Mouse (Mus musculus) forebrain, embryonic 16.5 days (tissue): ENCODE data around the gene Mob2. TPM values are rescaled to one million over a fixed set of nuclear protein-coding genes. Genes with fewer than 3 reads are reported as not detected.

Source experiments
- ATAC-seq: fragments of 200-750 bp; cut with Nextera tagmentation; 2 replicates; pipeline ENCODE4 v1.8.0; 2017; ENCODE audit warnings: mild to moderate bottlenecking, moderate library complexity
- H3K27ac ChIP-seq: fragments of 300-500 bp; sonication (generic); 2 replicates; pipeline ENCODE4 v1.5.1; 2014; ENCODE audit warnings: low read length, control low read depth
- H3K27me3 ChIP-seq: fragments of 300-500 bp; sonication (generic); replicated peaks from 2 replicates; pipeline ENCODE4 v1.6.1; 2014; ENCODE audit warnings: low read length; ENCODE audit not compliant: control insufficient read depth, insufficient read depth
- H3K36me3 ChIP-seq: fragments of 300-500 bp; sonication (generic); 2 replicates; pipeline ENCODE4 v1.6.1; 2014; ENCODE audit not compliant: control insufficient read depth, insufficient read depth
- H3K4me1 ChIP-seq: fragments of 300-500 bp; sonication (generic); replicated peaks from 2 replicates; pipeline ENCODE4 v1.6.1; 2014; ENCODE audit warnings: low read length; ENCODE audit not compliant: control insufficient read depth, insufficient read depth
- H3K4me2 ChIP-seq: fragments of 300-500 bp; sonication (generic); 2 replicates; pipeline ENCODE4 v1.6.1; 2014; ENCODE audit warnings: mild to moderate bottlenecking, low read length, control low read depth
- H3K4me3 ChIP-seq: fragments of 300-500 bp; sonication (generic); replicated peaks from 2 replicates; pipeline ENCODE4 v1.5.1; 2014; ENCODE audit warnings: mild to moderate bottlenecking, low read length, control low read depth
- H3K9ac ChIP-seq: fragments of 300-500 bp; sonication (generic); replicated peaks from 2 replicates; pipeline ENCODE4 v1.6.1; 2014; ENCODE audit warnings: low read depth, low read length, control low read depth
- H3K9me3 ChIP-seq: fragments of 300-500 bp; sonication (generic); 2 replicates; pipeline ENCODE4 v1.6.1; 2016; ENCODE audit warnings: low read length; ENCODE audit not compliant: control insufficient read depth
- WGBS: fragments of 180-500 bp; shearing (Covaris S2); extraction: QIAGEN DNeasy Blood & Tissue Kit; methylation state at CpG from one replicate; pipeline ENCODE4 v1.1.7; 2014; 5-methylcytosine and 5-hydroxymethylcytosine counted together
- polyA plus RNA-seq: library from polyadenylated mRNA; unstranded; fragments of >200 nt; fragmentation: Nextera tagmentation; extraction: Ambion mirVana; gene quantifications from 2 replicates; pipeline ENCODE4 v1.2.1, GENCODE M21; 2015

The Mob2 gene
- polyA plus RNA-seq, 1 experiment from 2014 or later = 53.2 TPM

DNA sequence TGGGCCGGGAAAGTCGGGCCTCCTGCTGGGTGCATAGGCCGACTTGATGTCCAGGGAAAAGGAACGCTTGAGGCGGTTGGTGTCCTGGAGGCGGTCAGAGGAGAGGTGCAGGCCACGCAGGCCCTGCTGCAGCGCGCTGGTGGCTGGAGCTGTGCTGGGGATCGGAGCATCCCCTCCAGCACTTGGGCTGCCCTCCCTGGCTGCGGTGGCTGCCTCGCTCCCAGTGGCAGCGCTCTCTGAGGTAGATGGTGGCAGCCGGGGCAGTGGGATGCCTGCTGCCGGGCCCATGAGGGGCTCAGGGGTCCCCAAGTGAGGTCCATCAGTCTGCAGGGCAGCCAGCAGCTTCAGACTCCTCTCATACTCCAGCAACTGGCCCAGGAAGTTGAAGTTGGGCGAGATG lies 21.7 kb upstream of the Mob2 start:
- Histone ChIP-seq H3K4me3 (no peak overlapping the region), H3K27me3 (no peaks in the 10 kb centered on the region), H3K36me3 (peaks cover 30% of the 10 kb centered on the region), H3K9ac (no peak overlapping the region), H3K4me2 (no peak overlapping the region), H3K4me1 (peaks cover 17% of the 10 kb centered on the region), H3K27ac (no peak overlapping the region), H3K9me3 (no peaks in the 10 kb centered on the region)
- ATAC-seq = no peak
- WGBS = 47% methylated on average over 16 of the region's 16 CpGs

DNA sequence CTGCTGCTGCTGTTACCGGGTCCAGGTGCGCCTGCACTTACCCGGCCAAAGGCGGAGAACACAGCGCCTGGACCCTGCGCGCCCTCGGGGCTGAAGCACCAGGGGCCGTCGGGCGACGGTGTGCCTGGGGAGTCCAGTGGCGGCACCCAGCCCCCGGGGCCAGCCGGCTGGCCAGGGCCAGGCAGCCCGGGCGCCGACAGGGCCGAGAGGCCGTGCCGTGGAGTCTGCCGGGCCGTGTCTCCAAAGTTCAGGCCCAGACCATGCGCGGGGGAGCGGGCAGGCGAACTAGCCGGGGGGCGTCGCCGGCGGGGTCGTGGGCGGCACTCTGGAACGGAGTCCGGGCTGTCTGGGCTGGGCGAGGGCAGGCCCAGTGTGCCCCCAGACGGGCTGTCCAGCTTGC lies 21.3 kb upstream of the Mob2 start:
- Histone ChIP-seq H3K9ac (no peak overlapping the region), H3K9me3 (no peaks in the 10 kb centered on the region), H3K27me3 (no peaks in the 10 kb centered on the region), H3K4me3 (no peak overlapping the region), H3K4me2 (no peak overlapping the region), H3K27ac (no peak overlapping the region), H3K36me3 (peaks cover 29% of the 10 kb centered on the region), H3K4me1 (peaks cover 17% of the 10 kb centered on the region)
- ATAC-seq = no peak
- WGBS = 24% methylated on average over 37 of the region's 38 CpGs

DNA sequence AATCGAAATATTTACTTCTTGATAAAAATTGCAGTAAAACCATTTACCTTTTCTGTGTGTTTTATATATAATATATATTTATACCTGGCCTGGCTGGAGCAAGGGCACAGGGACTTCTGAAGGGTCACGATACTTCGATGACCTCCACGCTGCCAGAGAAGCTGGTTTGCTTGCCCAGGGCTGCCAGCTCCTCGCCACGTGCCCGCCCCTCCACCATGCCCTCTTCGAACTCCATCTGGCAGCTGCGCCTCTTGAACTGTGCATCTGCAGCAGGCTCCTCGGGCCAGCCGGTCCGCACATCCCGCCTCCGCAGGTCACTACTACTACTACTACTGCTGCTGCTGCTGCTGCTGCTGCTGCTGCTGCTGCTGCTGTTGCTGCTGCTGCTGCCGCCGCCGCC lies 20.9 kb upstream of the Mob2 start:
- Histone ChIP-seq H3K9ac (no peak overlapping the region), H3K4me3 (no peak overlapping the region), H3K36me3 (peaks cover 24% of the 10 kb centered on the region), H3K9me3 (no peaks in the 10 kb centered on the region), H3K4me1 (peaks cover 17% of the 10 kb centered on the region), H3K27me3 (no peaks in the 10 kb centered on the region), H3K27ac (no peak overlapping the region), H3K4me2 (no peak overlapping the region)
- 54% methylated on average over 14 of the region's 17 CpGs for WGBS
- no peak for ATAC-seq

DNA sequence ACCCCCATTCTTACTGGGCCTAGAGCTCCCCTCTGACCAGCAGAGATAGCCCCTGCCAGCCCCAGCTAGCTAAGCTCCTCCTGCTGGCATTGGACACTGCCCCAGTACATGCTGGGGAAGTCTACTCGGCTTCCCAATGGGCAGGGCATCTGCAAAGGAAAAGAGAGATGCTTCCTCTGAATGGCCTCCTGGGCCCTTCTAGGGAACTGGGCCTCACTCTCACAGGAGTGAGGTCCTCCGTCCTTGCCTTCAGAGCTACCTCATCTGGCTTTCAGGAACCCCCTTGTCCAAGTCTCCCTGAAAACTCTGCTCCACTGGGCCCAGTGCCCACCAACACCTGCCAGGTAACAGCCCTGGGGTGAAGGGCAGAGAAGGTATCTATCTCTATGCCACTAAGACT lies 20.0 kb upstream of the Mob2 start:
- Histone ChIP-seq H3K4me2 (no peak overlapping the region), H3K27ac (no peak overlapping the region), H3K4me3 (no peak overlapping the region), H3K27me3 (no peaks in the 10 kb centered on the region), H3K4me1 (peaks cover 17% of the 10 kb centered on the region), H3K36me3 (peaks cover 18% of the 10 kb centered on the region; the same call in 1 of the 2 replicates), H3K9ac (no peak overlapping the region), H3K9me3 (no peaks in the 10 kb centered on the region)
- WGBS = 60% methylated on average over 2 of the region's 2 CpGs
- no peak for ATAC-seq

DNA sequence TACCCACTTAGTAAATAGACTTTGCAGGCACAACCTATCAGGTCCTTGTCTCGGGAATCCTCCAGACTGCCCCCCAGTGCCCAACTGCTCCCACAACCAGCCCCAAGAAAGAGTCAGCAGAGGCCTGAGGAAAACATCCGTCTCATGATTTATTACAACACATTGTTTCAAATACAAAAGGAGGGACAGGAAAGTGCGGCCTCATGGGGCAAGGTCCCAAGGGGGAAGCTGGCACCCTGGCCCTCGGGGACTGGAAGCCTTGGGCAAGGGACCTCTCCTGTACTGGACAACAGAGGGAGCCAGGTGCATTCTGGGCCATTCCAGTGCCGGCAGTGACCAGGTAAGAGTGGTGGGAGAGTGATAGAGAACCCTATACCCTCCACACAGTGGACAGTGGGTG lies 18.5 kb upstream of the Mob2 start:
- no peak for ATAC-seq
- WGBS = 65% methylated on average over 5 of the region's 5 CpGs
- no peaks in the 10 kb centered on the region for H3K9me3 ChIP-seq
- no peak overlapping the region for H3K4me2 ChIP-seq
- no peak overlapping the region for H3K9ac ChIP-seq
- peaks cover 6% of the 10 kb centered on the region for H3K4me1 ChIP-seq
- H3K4me3 ChIP-seq = no peak overlapping the region
- H3K27ac ChIP-seq = no peak overlapping the region
- H3K27me3 ChIP-seq = no peaks in the 10 kb centered on the region
- H3K36me3 ChIP-seq = peaks cover 15% of the 10 kb centered on the region; the same call in 1 of the 2 replicates

DNA sequence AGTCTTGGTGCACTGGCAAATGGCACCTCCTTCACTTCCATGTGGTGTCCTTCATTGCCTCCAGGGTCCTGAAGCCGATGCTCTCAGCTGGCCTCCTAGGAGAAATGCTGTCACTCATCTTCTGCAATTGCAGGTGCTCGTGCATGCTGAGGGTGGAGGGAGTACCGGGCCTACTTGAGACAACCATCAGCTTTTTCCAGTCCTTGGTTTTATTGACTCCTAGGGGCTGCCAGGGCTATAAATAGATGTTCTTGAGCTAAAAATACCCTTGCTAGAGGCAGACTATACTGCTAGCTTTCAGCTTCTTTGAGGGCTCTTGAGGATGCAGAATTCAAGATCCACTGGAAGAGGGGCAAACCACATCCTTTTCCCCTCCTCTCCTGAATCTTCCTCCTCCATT lies 16.3 kb upstream of the Mob2 start:
- Histone ChIP-seq H3K27me3 (no peaks in the 10 kb centered on the region), H3K27ac (no peak overlapping the region), H3K4me2 (no peak overlapping the region), H3K36me3 (peaks cover 6% of the 10 kb centered on the region; the same call in 1 of the 2 replicates), H3K4me3 (no peak overlapping the region), H3K9ac (no peak overlapping the region), H3K4me1 (no peaks in the 10 kb centered on the region; the same call in 1 of the 2 replicates), H3K9me3 (no peaks in the 10 kb centered on the region)
- 73% methylated on average over 3 of the region's 3 CpGs for WGBS
- no peak for ATAC-seq

DNA sequence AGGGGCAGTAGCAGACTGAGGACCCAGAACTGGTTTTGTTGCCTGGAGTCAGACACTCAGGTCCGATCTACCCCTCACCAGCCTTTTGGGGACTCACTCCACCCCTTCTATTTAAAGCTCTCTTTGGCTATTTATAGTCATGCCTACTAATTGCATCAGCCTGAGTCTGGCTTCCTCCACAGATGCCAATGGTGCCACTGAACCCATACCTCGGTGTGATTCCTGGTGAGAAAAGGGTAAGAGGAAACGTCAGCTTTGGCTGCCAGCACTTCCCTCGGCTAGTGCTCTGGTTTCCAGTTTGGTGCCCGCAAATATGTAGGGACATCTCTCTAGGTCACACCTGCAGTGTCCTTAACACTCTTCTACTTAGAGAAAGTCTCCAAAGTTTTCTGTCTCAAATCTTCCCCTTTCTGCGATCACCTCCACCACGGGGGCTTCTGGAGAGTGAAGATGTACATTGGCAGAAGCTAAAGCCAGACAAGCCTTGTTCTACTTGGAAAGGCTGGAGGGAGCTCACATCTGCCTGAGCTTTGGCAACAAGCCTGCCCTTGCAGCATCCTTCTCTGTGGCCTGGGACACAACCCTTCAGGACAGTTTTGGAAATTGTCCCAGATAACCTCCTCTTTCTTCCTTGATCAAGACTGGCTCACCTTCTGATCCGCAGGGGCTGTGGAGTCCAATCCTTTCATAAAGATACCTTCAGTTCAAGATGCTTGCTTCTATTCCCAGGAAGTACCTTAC lies 13.5 kb upstream of the Mob2 start:
- H3K27ac ChIP-seq = no peak overlapping the region
- peaks cover 8% of the 10 kb centered on the region for H3K4me1 ChIP-seq
- no peak for ATAC-seq
- no peak overlapping the region for H3K4me3 ChIP-seq
- peaks cover 1% of the 10 kb centered on the region; the same call in 1 of the 2 replicates for H3K36me3 ChIP-seq
- WGBS = 72% methylated on average over 8 of the region's 8 CpGs
- no peak overlapping the region for H3K4me2 ChIP-seq
- H3K27me3 ChIP-seq = no peaks in the 10 kb centered on the region
- no peak overlapping the region for H3K9ac ChIP-seq
- no peaks in the 10 kb centered on the region for H3K9me3 ChIP-seq

DNA sequence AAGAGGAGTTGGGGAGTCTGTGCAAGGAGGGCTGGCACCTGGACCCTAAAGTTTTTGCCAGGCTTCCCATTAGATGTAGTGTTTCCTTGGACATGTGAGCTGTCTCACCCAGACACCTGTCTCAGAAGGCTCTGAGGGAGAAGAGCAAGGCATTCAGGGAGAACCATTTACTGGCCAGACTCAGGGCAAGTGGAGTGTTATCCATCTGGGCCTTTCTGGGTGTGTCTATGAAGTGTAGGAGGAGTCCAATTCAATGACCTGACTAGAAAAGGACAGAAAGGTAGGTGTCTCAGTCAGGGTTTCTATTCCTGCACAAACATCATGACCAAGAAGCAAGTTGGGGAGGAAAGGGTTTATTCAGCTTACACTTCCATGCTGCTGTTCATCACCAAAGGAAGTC lies 10.9 kb upstream of the Mob2 start:
- Histone ChIP-seq H3K27me3 (no peaks in the 10 kb centered on the region; the same call in 1 of the 2 replicates), H3K4me3 (no peak overlapping the region), H3K4me2 (no peak overlapping the region), H3K9me3 (no peaks in the 10 kb centered on the region), H3K27ac (no peak overlapping the region), H3K9ac (no peak overlapping the region), H3K4me1 (peaks cover 8% of the 10 kb centered on the region), H3K36me3 (no peaks in the 10 kb centered on the region)
- ATAC-seq = no peak

DNA sequence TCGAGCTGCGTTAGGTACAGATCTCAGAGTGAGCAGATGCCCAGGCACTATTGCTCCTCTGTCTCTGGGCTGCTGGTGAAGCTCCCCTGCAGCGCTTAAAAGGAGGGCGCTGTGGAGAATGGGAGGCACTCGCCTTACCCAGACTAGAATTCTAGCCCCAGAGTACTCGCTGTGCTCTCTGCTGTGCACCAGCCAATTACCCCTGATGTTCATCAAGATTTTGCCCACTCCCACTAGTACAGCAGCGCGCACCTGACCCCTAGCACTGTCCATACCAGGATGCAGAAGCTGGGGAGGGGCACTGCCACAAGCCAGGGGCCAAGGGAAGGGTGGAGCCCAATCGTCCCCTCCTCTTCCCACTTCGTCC lies 10.3 kb upstream of the Mob2 start:
- H3K4me3 ChIP-seq = 0 out of 2 replicates have a peak overlapping the region, but pooled peaks have one; percentile 1

More for the DNA sequence above, 10.3 kb upstream of the Mob2 start:
- Histone ChIP-seq H3K9me3 (no peaks in the 10 kb centered on the region), H3K4me2 (peak overlapping the region; percentile 43), H3K36me3 (no peaks in the 10 kb centered on the region), H3K4me1 (peaks cover 8% of the 10 kb centered on the region), H3K9ac (0 out of 2 replicates have a peak overlapping the region, but pooled peaks have one; percentile 18), H3K27me3 (no peaks in the 10 kb centered on the region; the same call in 1 of the 2 replicates), H3K27ac (no peak overlapping the region)
- 4% methylated on average over 8 of the region's 10 CpGs for WGBS
- peak; percentile 40; the same call in 1 of the 2 replicates for ATAC-seq
